ENCODE assay signal across 23 mouse cellular contexts in the genomic region with DNA sequence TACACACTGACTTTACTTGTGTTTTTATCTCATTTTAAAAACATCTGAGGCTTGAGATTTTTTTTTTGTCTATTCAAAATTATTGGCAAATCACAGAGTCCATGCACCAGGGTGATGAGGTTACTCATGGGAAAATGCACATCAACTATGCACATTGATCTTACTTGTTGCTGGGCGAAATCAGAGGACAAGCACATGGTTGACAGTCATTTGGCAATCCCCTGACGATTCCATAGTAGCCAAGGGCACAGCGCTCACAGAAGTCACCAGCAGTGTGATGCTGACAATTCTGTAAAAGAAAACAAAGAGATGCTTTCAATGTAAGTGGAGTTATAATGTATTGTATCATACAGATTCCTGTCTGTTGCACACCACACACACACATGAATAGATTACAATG.
"Had no signal": no experiment of that assay in that cellular context is flagged by ENCODE, and none has a peak within 500 bp of the region (broad histone marks: within the 10 kb centered on the region; RNA-seq: fewer than 3 reads in every experiment).

No protein-coding gene starts in this region.

- H3K36me3 ChIP-seq: heart, embryonic 10.5 days; heart, embryonic 12.5 days; intestine, embryonic 15.5 days; limb, embryonic 10.5 days; limb, embryonic 12.5 days had no signal

- H3K4me1 ChIP-seq: heart, embryonic 10.5 days; heart, embryonic 12.5 days; intestine, embryonic 15.5 days; limb, embryonic 10.5 days; limb, embryonic 12.5 days had no signal

- H3K9ac ChIP-seq: heart, embryonic 12.5 days; hindbrain, embryonic 14.5 days; intestine, embryonic 15.5 days; limb, embryonic 12.5 days had no signal

- H3K4me2 ChIP-seq: heart, embryonic 12.5 days; hindbrain, embryonic 14.5 days; intestine, embryonic 15.5 days; limb, embryonic 12.5 days; liver, embryonic 11.5 days had no signal

- H3K27ac ChIP-seq: gastrocnemius, adult 2 months; heart, embryonic 10.5 days; hindbrain, embryonic 14.5 days; intestine, embryonic 15.5 days; layer of hippocampus, adult 2 months; left cerebral cortex, adult 2 months; limb, embryonic 10.5 days; limb, embryonic 12.5 days had no signal

- ATAC-seq: inflammation-experienced regulatory T-cells, adult 6 months; intestine, embryonic 15.5 days; intestine, postnatal 0 days had no signal

- H3K27me3 ChIP-seq: heart, embryonic 12.5 days; intestine, embryonic 15.5 days; limb, embryonic 12.5 days had no signal

- H3K9me3 ChIP-seq: heart, embryonic 10.5 days; heart, embryonic 12.5 days; intestine, embryonic 15.5 days; limb, embryonic 10.5 days; limb, embryonic 12.5 days had no signal

- H3K4me3 ChIP-seq: gastrocnemius, adult 2 months; heart, embryonic 10.5 days; heart, embryonic 12.5 days; intestine, embryonic 15.5 days; layer of hippocampus, adult 2 months; left cerebral cortex, adult 2 months; limb, embryonic 10.5 days; limb, embryonic 12.5 days had no signal

- DNase-seq: gastrocnemius, adult 2 months; gastrocnemius, postnatal 10 days; gastrocnemius, postnatal 25 days; heart, adult 18-20 months; heart, postnatal 10 days; heart, postnatal 4 days; kidney, adult 18-20 months; kidney, adult 8-10 months; kidney, postnatal 10 days; kidney, postnatal 25 days; kidney, postnatal 4 days; liver had no signal
